Mouse (Mus musculus): ENCODE measurements around the gene Plekhj1. TPM values are rescaled to one million over a fixed set of nuclear protein-coding genes. Genes with fewer than 3 reads are reported as not detected.

Plekhj1 gene
- 119 and 124 TPM in 2 replicates for polyA plus RNA-seq (2015; fragmentation: Nextera tagmentation; extraction: Ambion mirVana)

GRCm38 (mm10) chr10:80798150-80799006 lies at the start of gene Plekhj1, which contains the start of gene Sf3a2:
Plekhj1 (minus strand) TSS chr10:80798626.
Sf3a2 (plus strand) TSS chr10:80798198.
- H3K4me3 ChIP-seq: peak within 1 kb of the TSS; percentile 93
- under 1% methylated on average over 104 of the region's 104 CpGs for WGBS

GRCm38 (mm10) chr10:80845732-80846131 lies 47.3 kb upstream of the Plekhj1 start:
- no peak overlapping the region for H3K4me2 ChIP-seq
- no peak overlapping the region for H3K4me3 ChIP-seq
- H3K27me3 ChIP-seq: peaks cover 56% of the 10 kb centered on the region
- WGBS: 82% methylated on average over 12 of the region's 12 CpGs
- H3K9ac ChIP-seq: no peak overlapping the region
- no peaks in the 10 kb centered on the region for H3K9me3 ChIP-seq
- peaks cover 16% of the 10 kb centered on the region for H3K4me1 ChIP-seq
- H3K27ac ChIP-seq: no peak overlapping the region
- ATAC-seq (ENCODE audit: insufficient number of reproducible peaks, low FRiP score, low TSS enrichment, low read depth): no peak
- H3K36me3 ChIP-seq: peaks cover 7% of the 10 kb centered on the region; the same call in 1 of the 2 replicates

More at GRCm38 (mm10) chr10:80798150-80799006, at the start of gene Plekhj1, which contains the start of gene Sf3a2:
- H3K4me2 ChIP-seq: peak within 1 kb of the TSS; percentile 54
- peak within 1 kb of the TSS; percentile 98 for H3K9ac ChIP-seq
- peak within 1 kb of the TSS; percentile 98 for H3K27ac ChIP-seq
- H3K9me3 ChIP-seq: no peaks in the 10 kb centered on the region
- H3K27me3 ChIP-seq: no peaks in the 10 kb centered on the region
- ATAC-seq (ENCODE audit: insufficient number of reproducible peaks, low FRiP score, low TSS enrichment, low read depth): peak; percentile 89
- H3K36me3 ChIP-seq: peaks cover 66% of the 10 kb centered on the region
- H3K4me1 ChIP-seq: peaks cover 27% of the 10 kb centered on the region

- H3K4me3 ChIP-seq: no peak overlapping the region
- peaks cover 16% of the 10 kb centered on the region for H3K4me1 ChIP-seq
- H3K27me3 ChIP-seq: peaks cover 60% of the 10 kb centered on the region
- H3K27ac ChIP-seq: no peak overlapping the region
- WGBS: 54% methylated on average over 8 of the region's 8 CpGs
- no peak overlapping the region for H3K4me2 ChIP-seq
- H3K36me3 ChIP-seq: peaks cover 2% of the 10 kb centered on the region; the same call in 1 of the 2 replicates
- no peak overlapping the region for H3K9ac ChIP-seq
- ATAC-seq (ENCODE audit: insufficient number of reproducible peaks, low FRiP score, low TSS enrichment, low read depth): no peak
- H3K9me3 ChIP-seq: no peaks in the 10 kb centered on the region
Measured at GRCm38 (mm10) chr10:80845055-80845693, 46.7 kb upstream of the Plekhj1 start.

GRCm38 (mm10) chr10:80843931-80844547 lies 45.6 kb upstream of the Plekhj1 start, which contains the start of gene Lingo3:
Lingo3 (minus strand) TSS chr10:80844039.
- H3K9me3 ChIP-seq: no peaks in the 10 kb centered on the region
- H3K36me3 ChIP-seq: no peaks in the 10 kb centered on the region
- H3K27ac ChIP-seq: no peak within 1 kb of the TSS
- WGBS: 4% methylated on average over 51 of the region's 51 CpGs
- H3K9ac ChIP-seq: peak within 1 kb of the TSS; percentile 42
- H3K27me3 ChIP-seq: peaks cover 65% of the 10 kb centered on the region
- H3K4me1 ChIP-seq: peaks cover 16% of the 10 kb centered on the region
- no peak for ATAC-seq (ENCODE audit: insufficient number of reproducible peaks, low FRiP score, low TSS enrichment, low read depth)
- peak within 1 kb of the TSS; percentile 47 for H3K4me3 ChIP-seq
- peak within 1 kb of the TSS; percentile 87 for H3K4me2 ChIP-seq

- ATAC-seq (ENCODE audit: insufficient number of reproducible peaks, low FRiP score, low TSS enrichment, low read depth): no peak
- Histone ChIP-seq H3K4me3 (peak overlapping the region; percentile 47), H3K9me3 (no peaks in the 10 kb centered on the region), H3K36me3 (no peaks in the 10 kb centered on the region), H3K9ac (peak overlapping the region; percentile 42), H3K4me2 (peak overlapping the region; percentile 87), H3K27ac (no peak overlapping the region), H3K4me1 (peaks cover 13% of the 10 kb centered on the region), H3K27me3 (peaks cover 65% of the 10 kb centered on the region)
- WGBS: 7% methylated on average over 32 of the region's 32 CpGs
Measured at GRCm38 (mm10) chr10:80843087-80843930, 44.9 kb upstream of the Plekhj1 start.

- H3K9me3 ChIP-seq: no peaks in the 10 kb centered on the region
- no peaks in the 10 kb centered on the region for H3K36me3 ChIP-seq
- 82% methylated on average over 15 of the region's 15 CpGs for WGBS
- no peak overlapping the region for H3K27ac ChIP-seq
- H3K9ac ChIP-seq: no peak overlapping the region
- no peak for ATAC-seq (ENCODE audit: insufficient number of reproducible peaks, low FRiP score, low TSS enrichment, low read depth)
- peaks cover 14% of the 10 kb centered on the region for H3K4me1 ChIP-seq
- no peak overlapping the region for H3K4me3 ChIP-seq
- H3K4me2 ChIP-seq: no peak overlapping the region
- H3K27me3 ChIP-seq: peaks cover 65% of the 10 kb centered on the region
Measured at GRCm38 (mm10) chr10:80842334-80842733, 43.9 kb upstream of the Plekhj1 start.

GRCm38 (mm10) chr10:80841685-80842084 lies 43.3 kb upstream of the Plekhj1 start:
- Histone ChIP-seq H3K4me3 (no peak overlapping the region), H3K27ac (no peak overlapping the region), H3K4me1 (peaks cover 14% of the 10 kb centered on the region), H3K9me3 (no peaks in the 10 kb centered on the region), H3K9ac (no peak overlapping the region), H3K36me3 (no peaks in the 10 kb centered on the region), H3K27me3 (peaks cover 70% of the 10 kb centered on the region), H3K4me2 (no peak overlapping the region)
- no peak for ATAC-seq (ENCODE audit: insufficient number of reproducible peaks, low FRiP score, low TSS enrichment, low read depth)
- 55% methylated on average over 2 of the region's 2 CpGs for WGBS

GRCm38 (mm10) chr10:80839848-80840247 lies 41.4 kb upstream of the Plekhj1 start:
- Histone ChIP-seq H3K9me3 (no peaks in the 10 kb centered on the region), H3K4me3 (no peak overlapping the region), H3K9ac (no peak overlapping the region), H3K4me2 (no peak overlapping the region), H3K4me1 (peaks cover 22% of the 10 kb centered on the region), H3K27me3 (peaks cover 73% of the 10 kb centered on the region), H3K36me3 (no peaks in the 10 kb centered on the region), H3K27ac (no peak overlapping the region)
- WGBS: 60% methylated on average over 6 of the region's 6 CpGs
- ATAC-seq (ENCODE audit: insufficient number of reproducible peaks, low FRiP score, low TSS enrichment, low read depth): no peak

- Histone ChIP-seq H3K36me3 (no peaks in the 10 kb centered on the region), H3K27ac (no peak overlapping the region), H3K9ac (no peak overlapping the region), H3K4me3 (no peak overlapping the region), H3K4me2 (no peak overlapping the region), H3K9me3 (no peaks in the 10 kb centered on the region), H3K27me3 (peaks cover 73% of the 10 kb centered on the region), H3K4me1 (peaks cover 12% of the 10 kb centered on the region)
- no peak for ATAC-seq (ENCODE audit: insufficient number of reproducible peaks, low FRiP score, low TSS enrichment, low read depth)
- 72% methylated on average over 2 of the region's 2 CpGs for WGBS
Measured at GRCm38 (mm10) chr10:80838346-80838912, 40.0 kb upstream of the Plekhj1 start.

GRCm38 (mm10) chr10:80837827-80838226 lies 39.4 kb upstream of the Plekhj1 start:
- Histone ChIP-seq H3K27ac (no peak overlapping the region), H3K4me3 (no peak overlapping the region), H3K36me3 (no peaks in the 10 kb centered on the region), H3K9ac (no peak overlapping the region), H3K9me3 (no peaks in the 10 kb centered on the region), H3K4me2 (no peak overlapping the region), H3K4me1 (0 out of 2 replicates have a peak, but pooled peaks cover 10% of the 10 kb centered on the region), H3K27me3 (peaks cover 73% of the 10 kb centered on the region)
- WGBS: 15% methylated on average over 2 of the region's 2 CpGs
- no peak for ATAC-seq (ENCODE audit: insufficient number of reproducible peaks, low FRiP score, low TSS enrichment, low read depth)

GRCm38 (mm10) chr10:80836949-80837379 lies 38.5 kb upstream of the Plekhj1 start:
- WGBS: 29% methylated on average over 7 of the region's 7 CpGs
- no peak overlapping the region for H3K4me2 ChIP-seq
- H3K9me3 ChIP-seq: no peaks in the 10 kb centered on the region
- ATAC-seq (ENCODE audit: insufficient number of reproducible peaks, low FRiP score, low TSS enrichment, low read depth): no peak
- H3K9ac ChIP-seq: no peak overlapping the region
- peaks cover 66% of the 10 kb centered on the region for H3K27me3 ChIP-seq
- H3K4me3 ChIP-seq: no peak overlapping the region
- H3K36me3 ChIP-seq: no peaks in the 10 kb centered on the region
- H3K4me1 ChIP-seq: 0 out of 2 replicates have a peak, but pooled peaks cover 10% of the 10 kb centered on the region
- H3K27ac ChIP-seq: no peak overlapping the region

Data from limb, embryonic 15.5 days (tissue).